Mouse (Mus musculus) lung, postnatal 0 days (tissue): ENCODE results near the gene Acot6.

Experiments
- CTCF ChIP-seq: IDR thresholded peaks from 2 replicates; pipeline ENCODE4 v1.5.1; 2016; ENCODE audit warnings: antibody characterized with exemption, mild to moderate bottlenecking
- EP300 ChIP-seq: IDR thresholded peaks from 2 replicates; pipeline ENCODE4 v1.6.1; 2016; ENCODE audit warnings: antibody characterized with exemption, mild to moderate bottlenecking, control low read depth

DNA sequence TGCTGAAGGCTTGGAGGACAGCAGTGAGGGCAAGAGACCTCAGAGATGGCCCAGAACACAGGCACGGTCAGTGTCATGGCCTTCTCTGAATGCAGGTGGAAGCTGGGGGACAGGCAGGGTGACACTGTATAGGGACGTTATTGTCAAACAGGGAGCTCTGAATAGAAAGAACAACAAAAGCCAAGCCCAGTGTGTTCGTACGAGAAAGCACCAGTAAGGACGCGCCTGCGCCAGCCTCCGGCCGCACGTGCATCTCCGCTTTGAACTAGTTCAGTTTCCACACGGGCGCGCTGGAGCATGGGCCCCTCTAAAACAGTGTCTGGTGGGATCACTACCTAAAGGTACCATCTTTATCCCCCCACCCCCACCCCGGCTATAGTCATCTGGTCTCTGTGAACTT is 49.5 kb downstream of the Acot6 start:
- no peak for TF ChIP-seq EP300
- TF ChIP-seq CTCF, result no peak
